Mouse (Mus musculus): ENCODE measurements at regions not wholly inside any gene's neighbourhood (a gene's known extent, or its start where the extent isn't known, plus 50 kb on each side); places are given as distances from the start of the nearest gene placed in this dataset.

- DNase-seq = no peak
Measured at GRCm38 (mm10) chr16:86501074-86501952, 599.7 kb upstream of the Adamts5 start.

- no peak for DNase-seq
Measured at GRCm38 (mm10) chr16:86475145-86475544, 573.5 kb upstream of the Adamts5 start.

GRCm38 (mm10) chr16:86473059-86473740 is 571.6 kb upstream of the Adamts5 start:
- DNase-seq = no peak

DNA sequence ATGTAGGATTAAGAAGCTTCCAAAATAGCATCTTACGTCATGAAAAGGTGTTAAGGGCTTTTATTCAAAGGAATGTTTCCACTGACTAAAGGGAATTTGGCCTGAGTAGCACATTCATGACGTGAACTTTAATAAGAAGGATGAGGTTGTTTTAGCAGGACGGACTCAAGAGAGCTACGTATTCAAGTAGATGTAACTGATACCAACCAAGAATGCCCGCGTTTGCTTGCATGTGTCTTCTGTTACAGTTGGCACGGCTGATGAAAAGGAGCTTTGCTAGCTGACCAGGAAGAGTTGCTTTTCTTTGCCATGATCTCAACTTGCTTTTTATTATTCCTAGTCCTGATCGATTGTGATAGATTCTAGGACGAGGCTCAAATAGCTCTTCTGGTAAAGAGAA is 559.4 kb upstream of the Adamts5 start:
- DNase-seq = no peak

DNA sequence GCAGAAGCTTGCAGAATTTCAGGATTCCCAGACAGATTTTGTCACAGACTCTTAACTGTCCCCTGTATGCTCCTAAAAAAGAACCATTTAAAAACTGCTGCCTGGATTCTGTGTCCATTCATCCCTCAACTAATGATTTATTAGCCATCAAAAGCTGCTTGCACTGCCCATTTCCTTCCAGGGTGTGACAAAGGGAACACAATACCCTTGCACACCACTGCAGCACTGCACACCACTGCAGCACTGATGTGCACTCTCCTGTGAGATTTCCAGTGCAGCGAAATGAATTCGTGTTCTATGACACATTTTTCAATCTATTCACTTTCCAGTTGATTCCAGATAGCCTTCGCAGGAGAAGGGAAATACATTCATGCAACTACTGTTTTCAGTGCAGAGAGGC is 555.0 kb upstream of the Adamts5 start:
- DNase-seq = no peak

- no peak for DNase-seq
Measured at GRCm38 (mm10) chr16:86454810-86455209, 553.2 kb upstream of the Adamts5 start.

DNA sequence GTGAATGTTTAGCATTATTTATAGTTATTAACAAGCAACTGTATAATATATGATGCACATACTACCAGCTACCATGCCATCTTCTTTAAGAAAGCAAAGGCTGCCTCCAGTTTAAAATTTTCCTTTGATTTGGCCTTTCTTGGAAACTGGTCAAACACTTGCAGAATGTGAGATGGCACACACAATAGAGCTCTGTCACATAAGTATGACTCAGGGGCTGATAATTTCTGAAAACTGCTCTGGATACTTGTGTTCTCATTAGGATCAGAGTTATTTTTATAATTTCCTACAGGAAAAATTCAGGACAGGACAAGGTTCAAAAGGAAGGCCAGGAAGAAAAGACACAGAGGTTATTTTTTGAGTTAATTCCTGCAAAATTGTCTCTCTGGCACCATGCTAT is 552.4 kb upstream of the Adamts5 start:
- DNase-seq = no peak

GRCm38 (mm10) chr16:86448478-86449160 is 547.0 kb upstream of the Adamts5 start:
- DNase-seq = no peak

GRCm38 (mm10) chr16:86419458-86419857 is 517.8 kb upstream of the Adamts5 start:
- peak; percentile 11 for DNase-seq

DNA sequence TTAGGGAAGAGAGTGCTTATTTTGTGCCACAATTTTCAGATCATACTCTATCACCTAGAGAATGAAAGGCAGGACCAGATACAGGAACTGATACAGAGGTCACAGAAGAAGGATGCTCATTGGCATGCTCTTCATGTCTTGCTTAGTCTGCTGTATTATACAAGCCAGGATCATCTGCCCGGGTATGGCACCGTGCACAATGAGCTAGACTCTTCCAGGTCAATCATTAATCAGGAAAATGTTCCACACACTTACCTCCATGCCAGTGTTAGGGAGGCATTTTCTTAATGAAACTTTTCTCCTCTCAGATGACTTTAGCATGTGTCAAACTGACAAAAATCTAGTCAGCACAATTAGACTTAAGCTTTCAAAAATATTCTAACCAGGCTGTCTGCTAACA is 502.7 kb upstream of the Adamts5 start:
- no peak for DNase-seq

GRCm38 (mm10) chr16:86401381-86401780 is 499.8 kb upstream of the Adamts5 start:
- no peak for DNase-seq

DNA sequence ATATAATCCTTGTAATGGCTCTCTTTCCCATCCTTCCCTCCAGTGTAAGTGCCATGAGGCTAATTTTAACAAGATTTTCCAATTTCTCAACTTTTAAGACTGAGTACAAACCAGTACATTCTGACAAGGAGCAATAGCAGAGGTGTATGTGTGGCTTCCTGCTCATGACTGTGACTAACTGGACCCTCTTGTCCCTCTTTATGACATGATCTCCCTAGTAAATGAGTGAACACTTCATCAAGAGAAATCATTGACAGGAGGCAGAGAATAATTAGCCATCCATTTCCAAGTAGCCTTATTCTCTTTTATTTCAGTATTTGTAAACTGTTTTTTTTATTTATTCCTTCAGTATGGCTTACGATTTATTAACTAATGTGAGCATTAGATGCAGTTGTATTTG is 497.7 kb upstream of the Adamts5 start:
- no peak for DNase-seq

DNA sequence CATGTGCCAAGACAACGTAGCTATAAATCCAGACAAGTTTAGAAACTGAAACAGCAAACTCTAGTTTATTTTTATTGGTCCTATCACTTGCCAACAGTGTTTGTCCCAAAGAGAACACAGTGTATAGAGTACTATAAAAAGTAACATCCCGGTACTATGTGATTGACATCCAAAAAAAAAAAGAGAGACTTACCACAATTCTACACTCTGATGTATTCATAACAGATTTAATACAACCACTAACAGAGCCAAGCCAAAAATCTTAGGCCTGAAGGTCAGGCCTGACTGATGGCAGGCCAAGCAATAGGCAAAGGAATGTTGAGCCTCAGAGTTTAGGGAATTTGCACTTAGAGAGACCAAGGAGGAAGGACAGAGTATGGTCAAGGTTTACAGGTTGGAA is 495.9 kb upstream of the Adamts5 start:
- no peak for DNase-seq

DNA sequence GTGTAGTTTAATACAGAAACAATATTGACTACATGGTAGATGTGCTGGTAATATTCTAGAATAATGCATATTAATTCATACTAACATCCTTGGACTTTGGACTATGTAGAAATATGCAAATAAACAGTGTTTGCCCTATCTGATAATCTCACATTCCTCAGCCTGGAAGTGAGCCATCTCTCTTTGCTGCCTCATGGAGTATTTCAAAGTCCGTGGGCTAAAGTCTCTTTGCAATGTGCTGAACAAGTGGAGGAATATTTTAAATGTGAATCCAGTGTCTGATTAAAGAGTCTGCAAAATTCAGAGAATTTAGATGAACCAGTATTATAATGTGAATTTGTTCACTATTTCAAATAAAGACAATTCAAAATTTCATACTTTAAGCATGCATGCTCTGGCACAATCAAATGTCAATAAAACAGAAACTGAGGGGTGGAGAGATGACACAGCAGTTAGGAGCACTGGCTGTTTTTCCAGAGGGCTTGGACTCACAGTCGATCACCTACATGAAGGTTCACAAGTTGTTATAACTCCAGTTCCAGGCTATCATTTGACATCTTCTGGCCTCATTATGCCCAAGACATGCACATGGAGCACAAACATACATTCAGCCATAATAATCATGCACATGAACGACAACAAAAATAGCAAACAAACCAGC is 487.6 kb upstream of the Adamts5 start:
- DNase-seq = no peak

DNA sequence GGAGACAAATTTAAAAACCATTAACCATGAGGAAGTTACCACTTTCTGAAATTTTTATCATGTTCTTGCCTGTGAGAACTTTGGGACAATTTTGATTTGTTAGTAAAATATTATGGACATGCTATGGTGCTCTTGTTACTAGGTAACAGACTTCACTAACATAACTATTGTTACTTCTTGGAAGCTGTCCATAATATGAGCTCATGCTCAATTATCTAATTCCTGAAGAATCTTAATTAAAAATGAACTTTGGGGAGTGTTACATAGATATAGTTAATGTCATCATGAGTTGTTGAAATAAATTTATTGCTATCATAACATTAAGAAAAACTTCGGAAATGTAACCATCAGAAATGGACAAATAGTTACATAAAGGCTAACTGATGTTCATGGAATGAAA is 486.5 kb upstream of the Adamts5 start:
- DNase-seq = no peak

- DNase-seq = no peak
Measured at GRCm38 (mm10) chr16:86377991-86378390, 476.4 kb upstream of the Adamts5 start.

DNA sequence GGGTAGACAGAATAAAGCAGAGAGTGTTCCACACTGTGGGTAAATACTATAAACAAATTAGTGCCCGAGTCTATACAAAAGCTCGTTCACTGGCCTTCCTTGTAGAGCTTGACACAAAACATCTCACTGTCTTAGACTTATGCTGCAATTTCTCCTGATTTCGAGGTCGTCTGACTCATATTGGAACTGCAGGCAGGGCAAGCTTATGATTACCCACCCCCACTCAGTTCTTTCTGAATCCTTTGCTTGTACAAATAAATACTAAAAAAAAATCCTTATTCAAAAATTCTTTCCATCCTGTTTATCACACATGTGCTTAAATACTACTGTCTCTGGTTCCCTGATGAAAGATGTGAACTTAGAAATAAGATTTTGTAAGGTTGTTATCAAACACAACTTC is 470.0 kb upstream of the Adamts5 start:
- no peak for DNase-seq

- DNase-seq = no peak
Measured at GRCm38 (mm10) chr16:86368449-86368848, 466.8 kb upstream of the Adamts5 start.

GRCm38 (mm10) chr16:86366197-86366596 is 464.6 kb upstream of the Adamts5 start:
- DNase-seq = no peak

DNA sequence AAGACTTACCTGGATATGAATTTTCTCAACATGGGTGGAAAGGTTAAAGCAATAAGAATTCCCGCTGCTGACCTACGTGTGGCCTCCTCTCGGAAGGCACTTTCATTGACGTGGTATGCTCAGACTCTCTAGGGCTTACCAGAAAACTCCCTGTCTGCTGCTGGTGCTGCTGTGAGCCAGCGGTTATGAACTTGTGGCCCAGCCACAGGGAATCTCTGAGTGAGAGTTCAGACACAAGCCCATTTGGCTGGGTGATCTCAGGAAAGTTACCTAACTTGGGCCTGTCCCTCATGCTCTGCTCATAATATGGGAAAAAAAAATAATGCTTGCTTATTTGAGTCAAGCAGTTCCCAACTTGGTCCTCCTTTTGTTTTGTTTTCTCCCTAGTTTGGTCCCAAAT is 459.5 kb upstream of the Adamts5 start:
- no peak for DNase-seq

- DNase-seq = no peak
Measured at GRCm38 (mm10) chr16:86355036-86355435, 453.4 kb upstream of the Adamts5 start.

DNA sequence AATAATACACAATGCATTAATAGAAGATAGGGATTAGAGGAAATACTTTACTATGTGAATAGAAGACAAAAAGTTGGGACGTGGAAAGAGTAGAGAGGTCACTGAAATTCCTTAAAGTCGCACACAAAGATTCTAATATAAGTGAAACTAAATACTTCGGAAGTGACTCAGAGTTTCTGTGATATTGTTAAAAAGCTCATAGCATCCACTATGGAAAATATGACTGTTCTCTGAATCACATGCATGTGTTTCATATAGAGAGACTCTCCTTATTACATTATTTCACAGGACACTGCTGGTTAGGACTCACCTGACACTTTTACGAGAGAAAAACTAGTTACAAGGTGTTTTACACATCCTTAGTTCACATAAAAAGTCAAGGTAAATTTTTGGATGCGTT is 446.1 kb upstream of the Adamts5 start:
- no peak for DNase-seq

GRCm38 (mm10) chr16:86346916-86347315 is 445.3 kb upstream of the Adamts5 start:
- DNase-seq = no peak
